Mouse (Mus musculus) forebrain, embryonic 12.5 days (tissue): ENCODE results near the gene B3gnt2. TPM values are rescaled to one million over a fixed set of nuclear protein-coding genes. Genes with fewer than 3 reads are reported as not detected.

ENCODE experiments used
- ATAC-seq: fragments of 200-750 bp; cut with Nextera tagmentation; 2 replicates; pipeline ENCODE4 v1.8.0; 2017; ENCODE audit warnings: moderate TSS enrichment; ENCODE audit not compliant: low FRiP score
- H3K27ac ChIP-seq: fragments of 300-500 bp; sonication (generic); 2 replicates; pipeline ENCODE4 v1.5.1; 2016; ENCODE audit warnings: mild to moderate bottlenecking
- H3K27me3 ChIP-seq: fragments of 300-500 bp; sonication (generic); 2 replicates; pipeline ENCODE4 v1.6.1; 2016; ENCODE audit warnings: mild to moderate bottlenecking
- H3K36me3 ChIP-seq: fragments of 300-500 bp; sonication (generic); replicated peaks from 2 replicates; pipeline ENCODE4 v1.6.1; 2016; ENCODE audit warnings: mild to moderate bottlenecking
- H3K4me1 ChIP-seq: fragments of 300-500 bp; sonication (generic); 2 replicates; pipeline ENCODE4 v1.6.1; 2016
- H3K4me2 ChIP-seq: fragments of 300-500 bp; sonication (generic); 2 replicates; pipeline ENCODE4 v1.6.1; 2016; ENCODE audit warnings: mild to moderate bottlenecking, moderate library complexity
- H3K4me3 ChIP-seq: fragments of 300-500 bp; sonication (generic); replicated peaks from 2 replicates; pipeline ENCODE4 v1.5.1; 2016; ENCODE audit warnings: mild to moderate bottlenecking
- H3K9ac ChIP-seq: fragments of 300-500 bp; sonication (generic); 2 replicates; pipeline ENCODE4 v1.6.1; 2016; ENCODE audit warnings: mild to moderate bottlenecking
- H3K9me3 ChIP-seq: fragments of 300-500 bp; sonication (generic); 2 replicates; pipeline ENCODE4 v1.6.1; 2016
- WGBS: fragments of 180-500 bp; shearing (Covaris S2); methylation state at CpG from one replicate; pipeline ENCODE4 v1.1.7; 2016; 5-methylcytosine and 5-hydroxymethylcytosine counted together
- polyA plus RNA-seq: library from polyadenylated mRNA; unstranded; fragments of >200 nt; fragmentation: Nextera tagmentation; extraction: Ambion mirVana; gene quantifications from 2 replicates; pipeline ENCODE4 v1.2.1, GENCODE M21; 2016

Gene B3gnt2
- polyA plus RNA-seq, 1 experiment from 2014 or later: 3.5 TPM

DNA sequence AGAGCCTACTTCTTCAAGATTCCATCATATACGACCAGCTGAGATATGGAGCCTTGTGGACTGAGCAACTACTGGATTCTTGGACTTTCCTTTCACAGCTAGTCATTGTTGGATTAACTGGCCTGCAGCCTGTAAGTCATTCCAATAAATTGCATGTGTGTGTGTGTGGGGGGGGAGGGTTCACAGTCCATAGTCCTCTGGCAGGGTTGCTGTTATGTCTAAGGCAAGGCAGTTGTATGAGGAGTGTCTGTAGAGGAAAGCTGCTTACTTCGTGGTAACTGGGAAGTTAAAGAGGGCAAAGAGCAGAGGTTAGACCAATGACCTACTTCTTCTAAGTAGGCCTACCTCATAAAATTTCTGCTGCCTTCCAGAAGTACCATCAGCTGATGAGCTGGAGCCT lies 22.9 kb upstream of the B3gnt2 start:
- whole genome bisulfite sequencing: 79% methylated on average over 2 of the region's 2 CpGs
- Histone ChIP-seq H3K4me3 (no peak overlapping the region), H3K4me2 (no peak overlapping the region), H3K4me1 (no peaks in the 10 kb centered on the region), H3K9me3 (no peaks in the 10 kb centered on the region), H3K27me3 (no peaks in the 10 kb centered on the region), H3K9ac (no peak overlapping the region), H3K27ac (no peak overlapping the region), H3K36me3 (no peaks in the 10 kb centered on the region)
- no peak for ATAC-seq

- no peaks in the 10 kb centered on the region for H3K36me3 ChIP-seq
- no peaks in the 10 kb centered on the region for H3K9me3 ChIP-seq
Observed at GRCm38 (mm10) chr11:22882926-22883325, 22.2 kb upstream of the B3gnt2 start.

GRCm38 (mm10) chr11:22880383-22881172 lies 19.8 kb upstream of the B3gnt2 start:
- no peak overlapping the region for H3K9ac ChIP-seq
- H3K9me3 ChIP-seq: no peaks in the 10 kb centered on the region
- H3K36me3 ChIP-seq: no peaks in the 10 kb centered on the region
- H3K4me2 ChIP-seq: no peak overlapping the region
- ATAC-seq: no peak
- 72% methylated on average over 3 of the region's 3 CpGs for WGBS
- no peaks in the 10 kb centered on the region for H3K27me3 ChIP-seq
- H3K4me1 ChIP-seq: no peaks in the 10 kb centered on the region
- no peak overlapping the region for H3K27ac ChIP-seq
- H3K4me3 ChIP-seq: no peak overlapping the region

More at GRCm38 (mm10) chr11:22882926-22883325, 22.2 kb upstream of the B3gnt2 start:
- H3K4me3 ChIP-seq: no peak overlapping the region
- ATAC-seq: no peak
- H3K4me1 ChIP-seq: no peaks in the 10 kb centered on the region
- no peaks in the 10 kb centered on the region for H3K27me3 ChIP-seq
- no peak overlapping the region for H3K4me2 ChIP-seq
- H3K9ac ChIP-seq: no peak overlapping the region
- H3K27ac ChIP-seq: no peak overlapping the region

DNA sequence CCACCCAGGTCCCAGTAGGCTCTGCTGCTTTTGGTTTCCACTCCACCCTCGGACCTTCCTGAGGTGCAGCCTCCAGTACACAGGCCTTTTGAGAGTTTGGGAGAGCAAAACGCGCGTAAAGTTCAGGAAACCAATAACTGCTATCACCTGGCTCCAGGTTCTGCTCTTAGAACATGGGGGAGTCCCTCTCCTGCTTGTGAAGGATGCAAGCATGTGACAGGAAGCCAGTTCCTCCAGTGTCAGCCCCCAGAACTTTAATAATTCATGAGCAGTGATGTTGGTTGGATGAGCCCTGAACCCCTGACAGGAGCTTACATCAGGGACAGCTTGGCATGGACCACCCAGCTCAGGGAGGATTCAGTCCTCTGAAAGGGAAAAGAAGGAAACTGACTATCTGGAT lies 18.9 kb upstream of the B3gnt2 start:
- Histone ChIP-seq H3K4me2 (no peak overlapping the region), H3K9me3 (no peaks in the 10 kb centered on the region), H3K27ac (no peak overlapping the region), H3K36me3 (no peaks in the 10 kb centered on the region), H3K4me1 (no peaks in the 10 kb centered on the region), H3K27me3 (no peaks in the 10 kb centered on the region), H3K4me3 (no peak overlapping the region), H3K9ac (no peak overlapping the region)
- ATAC-seq: no peak
- whole genome bisulfite sequencing: 78% methylated on average over 4 of the region's 4 CpGs

- no peaks in the 10 kb centered on the region for H3K27me3 ChIP-seq
- no peak for ATAC-seq
- H3K9me3 ChIP-seq: no peaks in the 10 kb centered on the region
- no peaks in the 10 kb centered on the region for H3K36me3 ChIP-seq
- 87% methylated on average over 3 of the region's 3 CpGs for WGBS
- H3K27ac ChIP-seq: no peak overlapping the region
- H3K4me1 ChIP-seq: no peaks in the 10 kb centered on the region
- H3K9ac ChIP-seq: no peak overlapping the region
- H3K4me3 ChIP-seq: no peak overlapping the region
- H3K4me2 ChIP-seq: no peak overlapping the region
Observed at GRCm38 (mm10) chr11:22876680-22877330, 16.0 kb upstream of the B3gnt2 start.

DNA sequence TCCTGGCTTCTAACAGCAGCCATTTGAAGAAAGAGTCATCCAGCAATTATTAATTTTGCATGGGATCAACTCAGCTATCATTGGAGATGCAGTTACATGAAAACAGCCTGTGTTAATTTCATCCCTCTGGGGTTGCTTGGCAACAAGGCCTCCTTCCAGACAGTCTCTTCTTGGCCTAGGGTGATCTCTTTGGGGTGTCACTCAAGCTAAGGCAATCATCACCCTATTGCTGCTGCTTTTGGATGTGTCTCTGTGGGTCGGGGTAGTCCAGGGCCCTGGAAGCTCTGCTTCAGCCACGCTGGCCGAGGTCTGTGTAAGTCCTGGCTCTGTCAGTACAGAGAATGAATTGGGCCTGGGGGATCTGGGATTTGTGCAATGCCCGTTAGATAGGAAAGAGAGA lies 14.5 kb upstream of the B3gnt2 start:
- no peaks in the 10 kb centered on the region for H3K36me3 ChIP-seq
- H3K4me2 ChIP-seq: no peak overlapping the region
- H3K9me3 ChIP-seq: no peaks in the 10 kb centered on the region
- WGBS: 78% methylated on average over 4 of the region's 4 CpGs
- H3K27ac ChIP-seq: peak overlapping the region; percentile 64; the same call in 1 of the 2 replicates
- peak; percentile 60; the same call in 1 of the 2 replicates for ATAC-seq
- no peaks in the 10 kb centered on the region for H3K4me1 ChIP-seq
- H3K4me3 ChIP-seq: no peak overlapping the region
- no peaks in the 10 kb centered on the region for H3K27me3 ChIP-seq
- H3K9ac ChIP-seq: no peak overlapping the region

GRCm38 (mm10) chr11:22874747-22875146 lies 14.0 kb upstream of the B3gnt2 start:
- ATAC-seq: no peak
- H3K4me3 ChIP-seq: no peak overlapping the region
- 51% methylated on average over 6 of the region's 6 CpGs for WGBS
- no peak overlapping the region for H3K4me2 ChIP-seq
- no peak overlapping the region for H3K27ac ChIP-seq
- no peaks in the 10 kb centered on the region for H3K27me3 ChIP-seq
- no peaks in the 10 kb centered on the region for H3K36me3 ChIP-seq
- H3K9ac ChIP-seq: no peak overlapping the region
- no peaks in the 10 kb centered on the region for H3K9me3 ChIP-seq
- no peaks in the 10 kb centered on the region for H3K4me1 ChIP-seq

- 66% methylated on average over 4 of the region's 4 CpGs for WGBS
- Histone ChIP-seq H3K36me3 (no peaks in the 10 kb centered on the region), H3K4me2 (no peak overlapping the region), H3K9me3 (no peaks in the 10 kb centered on the region), H3K9ac (no peak overlapping the region), H3K4me3 (no peak overlapping the region), H3K27ac (no peak overlapping the region), H3K27me3 (no peaks in the 10 kb centered on the region), H3K4me1 (no peaks in the 10 kb centered on the region)
- ATAC-seq: no peak
Observed at GRCm38 (mm10) chr11:22873383-22873782, 12.6 kb upstream of the B3gnt2 start.

DNA sequence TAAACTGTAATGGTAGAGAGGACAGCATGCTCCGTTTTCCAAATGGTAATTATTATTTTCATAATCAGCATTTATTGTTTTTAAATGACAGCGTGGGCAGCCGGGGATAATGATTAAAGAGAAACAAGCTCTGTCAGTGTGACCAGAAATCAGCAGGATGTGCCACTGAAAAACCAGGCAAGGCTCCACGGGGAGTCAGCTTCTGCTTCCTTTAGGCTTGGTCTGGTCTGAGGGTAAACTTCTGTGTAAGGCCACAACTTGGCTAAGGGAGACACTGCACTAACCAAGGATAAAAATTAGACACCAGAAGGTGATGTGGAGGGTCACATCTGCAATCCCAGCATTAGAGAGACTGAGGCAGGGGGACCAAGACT lies 11.5 kb upstream of the B3gnt2 start:
- Histone ChIP-seq H3K4me1 (no peaks in the 10 kb centered on the region), H3K9ac (no peak overlapping the region), H3K4me3 (no peak overlapping the region), H3K36me3 (no peaks in the 10 kb centered on the region), H3K27ac (no peak overlapping the region), H3K4me2 (no peak overlapping the region), H3K9me3 (no peaks in the 10 kb centered on the region), H3K27me3 (no peaks in the 10 kb centered on the region)
- 60% methylated on average over 4 of the region's 4 CpGs for WGBS
- ATAC-seq: no peak

DNA sequence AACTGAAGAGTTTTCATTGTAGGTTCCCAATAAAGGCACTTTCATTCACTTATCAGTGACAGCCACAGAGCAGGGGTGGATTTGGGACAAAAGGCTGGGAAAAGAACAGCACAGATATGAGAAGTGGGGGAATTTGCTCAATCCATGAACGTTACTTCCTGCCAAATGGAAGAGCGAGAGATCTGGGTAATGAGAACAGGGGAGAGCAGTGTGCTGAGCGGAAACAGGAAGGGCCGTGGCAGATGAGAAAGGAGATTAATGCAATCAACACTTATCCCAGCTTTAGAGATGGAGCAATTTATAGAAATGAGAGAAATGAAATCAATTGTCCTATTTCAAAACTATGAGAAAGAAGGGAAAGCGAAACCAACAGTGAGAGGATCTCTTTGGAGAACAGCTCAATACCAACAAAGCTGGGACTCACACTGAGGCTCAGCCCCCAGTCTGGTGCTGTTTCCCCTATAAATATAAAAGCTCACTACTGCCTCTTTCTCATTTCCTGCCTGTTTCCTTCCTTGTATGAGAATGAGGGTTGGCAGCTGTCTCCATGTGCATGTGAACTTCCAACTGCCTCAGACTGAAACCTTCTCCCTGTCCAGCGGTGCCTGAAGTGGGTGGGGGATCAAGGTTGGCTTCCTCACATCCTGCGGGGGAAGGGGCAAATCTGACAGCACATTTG lies 11.0 kb upstream of the B3gnt2 start:
- Histone ChIP-seq H3K36me3 (no peaks in the 10 kb centered on the region), H3K4me2 (no peak overlapping the region), H3K9me3 (no peaks in the 10 kb centered on the region), H3K4me1 (no peaks in the 10 kb centered on the region), H3K27ac (no peak overlapping the region), H3K27me3 (no peaks in the 10 kb centered on the region), H3K4me3 (no peak overlapping the region), H3K9ac (no peak overlapping the region)
- no peak for ATAC-seq
- WGBS: 68% methylated on average over 7 of the region's 7 CpGs

DNA sequence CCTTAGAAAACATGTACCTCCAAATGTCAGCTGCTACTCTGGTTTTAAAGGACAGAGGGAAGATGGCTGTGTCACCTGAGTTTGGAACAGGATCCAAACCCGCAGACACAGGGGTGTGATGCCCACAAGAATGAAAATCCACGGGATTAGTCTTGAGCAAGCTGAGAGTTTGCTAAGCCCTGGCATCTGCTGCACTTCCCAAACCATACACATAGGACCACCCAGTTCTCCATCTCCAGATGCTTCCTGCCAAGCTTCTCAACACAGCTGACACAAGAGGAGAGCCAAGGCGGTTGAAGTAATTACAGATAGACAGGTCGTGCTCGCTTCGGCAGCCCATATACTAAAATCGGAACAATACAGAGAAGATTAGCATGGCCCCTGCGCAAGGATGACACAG lies 7.8 kb upstream of the B3gnt2 start:
- Histone ChIP-seq H3K9ac (no peak overlapping the region), H3K27me3 (peaks cover 2% of the 10 kb centered on the region; the same call in 1 of the 2 replicates), H3K36me3 (no peaks in the 10 kb centered on the region), H3K9me3 (no peaks in the 10 kb centered on the region), H3K4me1 (peaks cover 13% of the 10 kb centered on the region; the same call in 1 of the 2 replicates), H3K27ac (no peak overlapping the region), H3K4me3 (no peak overlapping the region), H3K4me2 (no peak overlapping the region)
- 91% methylated on average over 8 of the region's 8 CpGs for WGBS
- no peak for ATAC-seq

DNA sequence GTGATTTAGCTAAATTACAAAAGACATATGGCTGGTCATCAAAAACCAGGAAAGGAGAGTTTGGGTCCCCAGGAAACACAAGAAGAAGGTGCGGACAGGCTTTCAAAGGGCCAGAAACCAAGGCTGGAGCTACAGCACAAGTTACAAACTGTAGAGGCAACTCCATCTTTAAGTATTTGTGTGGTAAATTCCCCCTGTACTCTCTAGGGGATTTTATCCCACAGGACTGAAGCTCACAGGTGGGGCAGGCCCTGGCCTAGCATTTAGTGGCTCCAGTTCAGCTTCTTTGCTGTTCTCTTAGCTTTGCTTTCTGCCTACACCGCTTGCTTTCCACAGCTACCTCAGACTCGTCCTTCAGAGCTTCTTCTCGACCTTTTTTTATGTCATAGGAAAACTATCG lies 6.9 kb upstream of the B3gnt2 start:
- Histone ChIP-seq H3K4me2 (no peak overlapping the region), H3K27me3 (peaks cover 9% of the 10 kb centered on the region), H3K36me3 (no peaks in the 10 kb centered on the region), H3K9me3 (no peaks in the 10 kb centered on the region), H3K4me3 (no peak overlapping the region), H3K9ac (no peak overlapping the region), H3K27ac (no peak overlapping the region), H3K4me1 (peaks cover 16% of the 10 kb centered on the region; the same call in 1 of the 2 replicates)
- 93% methylated on average over 5 of the region's 5 CpGs for WGBS
- ATAC-seq: no peak
